Mouse (Mus musculus) embryonic fibroblast, embryonic 13.5 days (primary cell): ENCODE data around the gene Psmd8.

Experiments used
- CTCF ChIP-seq: IDR thresholded peaks from 2 replicates; pipeline ENCODE4 v1.5.1; 2011; ENCODE audit warnings: mild to moderate bottlenecking, control low read depth, low read length, moderate library complexity, borderline replicate concordance; ENCODE audit not compliant: insufficient read depth
- POLR2A ChIP-seq: IDR thresholded peaks from 2 replicates; pipeline ENCODE4 v1.6.1; 2011; ENCODE audit warnings: low read depth, mild to moderate bottlenecking, control low read depth, low read length, moderate library complexity

DNA sequence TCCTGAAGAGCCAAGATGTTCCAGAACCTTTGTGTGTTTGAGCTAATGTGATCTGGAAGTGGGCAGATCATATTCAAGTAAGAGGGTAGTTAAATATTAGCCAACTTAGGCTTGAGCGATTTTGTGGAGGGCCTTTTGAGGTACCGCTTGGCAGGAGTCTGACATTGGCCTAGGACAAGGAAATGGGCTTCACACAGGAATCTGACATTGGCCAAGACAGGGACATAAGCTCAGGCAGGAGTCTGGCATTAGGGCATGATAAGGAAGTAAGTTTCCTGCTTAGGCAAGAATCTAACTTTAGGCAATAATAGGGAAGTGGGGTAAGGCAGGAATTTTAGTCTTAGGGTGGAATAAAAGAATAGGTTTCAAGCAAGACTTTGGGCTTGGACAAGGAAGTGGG, 33.7 kb upstream of the Psmd8 start:
- no peak for TF ChIP-seq CTCF
- TF ChIP-seq POLR2A, result no peak
